Mouse (Mus musculus): ENCODE measurements at regions not wholly inside any gene's neighbourhood (a gene's known extent, or its start where the extent isn't known, plus 50 kb on each side); places are given as distances from the start of the nearest gene placed in this dataset.
A peak's percentile ranks its signal among the peaks of the same experiment; 100 is the strongest.

- DNase-seq (ENCODE audit: low spot score) = no peak
Measured at GRCm38 (mm10) chr1:23602710-23603291, 158.8 kb upstream of the B3gat2 start.

- no peak for DNase-seq (ENCODE audit: low spot score)
Measured at GRCm38 (mm10) chr1:23629366-23629765, 132.2 kb upstream of the B3gat2 start.

DNA sequence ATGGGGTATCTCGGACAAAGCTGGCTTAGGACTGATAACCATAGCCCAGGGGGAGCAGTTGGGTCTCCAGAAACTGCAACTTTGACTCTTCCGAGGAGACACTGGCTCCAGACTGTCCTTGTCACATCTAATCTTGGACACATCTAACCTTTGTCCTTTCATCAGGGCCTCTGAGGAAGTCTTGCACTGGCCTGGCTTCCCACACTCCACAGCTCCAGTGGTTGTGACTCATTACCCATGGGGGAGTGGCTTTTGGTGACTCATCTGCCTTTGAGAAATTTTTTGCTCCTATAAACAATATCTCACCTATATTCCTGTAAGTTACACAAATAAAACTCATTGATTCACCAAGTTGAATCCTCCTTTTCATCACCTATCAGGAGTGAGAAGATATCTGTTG is 116.5 kb upstream of the B3gat2 start:
- no peak for DNase-seq (ENCODE audit: low spot score)

DNA sequence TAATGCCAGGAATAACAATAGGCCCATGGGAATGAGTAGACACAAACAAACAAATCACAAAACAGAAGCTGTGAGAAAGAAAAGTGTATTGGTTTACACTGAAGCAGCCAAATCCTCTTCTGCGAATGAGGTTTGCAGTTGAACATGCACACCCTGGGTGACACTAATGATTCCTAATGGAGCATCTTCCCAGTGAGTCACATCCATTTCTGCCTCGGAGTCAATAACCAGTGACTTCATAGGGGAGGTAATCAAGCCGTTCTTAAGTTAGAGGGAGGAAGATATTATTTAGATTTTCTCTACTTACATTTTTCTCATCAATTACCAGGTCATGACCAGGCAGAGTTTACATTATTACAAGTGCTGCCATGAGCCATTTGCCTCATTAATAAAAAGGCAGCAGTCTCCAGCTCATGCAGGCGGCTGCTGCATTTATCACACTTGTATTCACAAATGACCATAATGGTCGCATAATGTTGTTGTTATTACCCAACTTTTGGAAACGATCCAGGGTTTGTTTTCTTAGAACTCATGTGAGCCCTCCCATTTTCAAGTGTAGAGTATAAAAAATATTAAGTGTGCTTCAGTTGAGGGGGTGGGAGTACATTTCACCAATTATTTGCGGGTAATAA is 112.6 kb upstream of the B3gat2 start:
- no peak for DNase-seq (ENCODE audit: low spot score)

DNA sequence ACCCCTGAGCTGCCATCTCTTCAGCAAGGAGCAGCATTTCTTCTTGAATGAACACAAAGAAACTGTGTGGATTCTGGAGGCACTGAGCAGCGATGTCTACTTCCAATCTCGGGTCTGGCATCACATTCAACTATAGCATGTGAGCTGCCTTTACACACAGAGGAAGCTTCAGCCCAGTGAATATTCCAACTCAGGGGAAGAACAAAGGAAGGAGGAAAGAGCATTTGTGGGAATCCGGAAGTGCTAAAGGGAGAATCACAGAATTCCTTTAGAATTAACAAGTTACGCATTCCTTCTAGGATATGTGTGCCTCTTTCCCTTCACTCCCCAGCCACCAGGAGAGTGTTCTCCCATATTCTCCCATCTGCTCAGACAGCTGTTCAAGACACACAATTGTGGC is 111.7 kb upstream of the B3gat2 start:
- DNase-seq (ENCODE audit: low spot score) = no peak

DNA sequence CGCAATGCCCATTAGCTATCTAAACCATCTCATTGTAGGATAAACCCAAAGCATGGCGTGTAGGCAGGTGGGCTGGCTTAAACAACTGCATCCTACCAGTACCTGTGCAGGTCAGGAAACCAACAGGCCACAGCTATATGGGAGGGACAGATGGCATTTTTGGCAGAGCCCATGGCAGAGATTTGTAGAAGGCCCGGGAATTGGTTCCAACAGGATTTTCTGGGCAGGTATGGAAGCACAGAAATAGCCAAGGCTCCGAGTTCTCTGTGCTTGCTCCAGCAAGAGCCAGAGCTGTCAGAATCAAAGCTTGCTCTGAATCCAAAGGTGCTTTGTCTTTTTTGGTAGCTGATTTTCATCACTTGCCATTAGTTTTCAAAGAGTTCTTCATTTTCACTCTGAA is 107.9 kb upstream of the B3gat2 start:
- no peak for DNase-seq (ENCODE audit: low spot score)

DNA sequence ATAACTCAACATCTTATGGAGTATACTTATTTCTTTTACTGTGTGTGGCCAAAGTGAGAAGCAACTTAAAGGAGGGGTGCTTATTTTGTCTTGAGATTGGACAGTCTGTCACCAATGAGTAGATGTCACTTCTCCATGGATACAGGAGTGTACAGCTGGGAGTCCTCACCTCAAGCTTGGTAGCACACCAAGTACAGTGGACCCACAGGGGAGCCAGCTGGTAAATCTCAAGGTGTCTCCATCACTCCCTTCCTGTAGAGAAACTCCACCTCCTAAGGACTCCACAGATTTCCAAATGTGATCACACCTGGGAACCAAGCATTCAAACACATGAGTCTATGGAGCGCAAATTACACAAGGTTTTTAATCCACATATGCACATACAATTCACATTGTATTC is 105.8 kb upstream of the B3gat2 start:
- no peak for DNase-seq (ENCODE audit: low spot score)

DNA sequence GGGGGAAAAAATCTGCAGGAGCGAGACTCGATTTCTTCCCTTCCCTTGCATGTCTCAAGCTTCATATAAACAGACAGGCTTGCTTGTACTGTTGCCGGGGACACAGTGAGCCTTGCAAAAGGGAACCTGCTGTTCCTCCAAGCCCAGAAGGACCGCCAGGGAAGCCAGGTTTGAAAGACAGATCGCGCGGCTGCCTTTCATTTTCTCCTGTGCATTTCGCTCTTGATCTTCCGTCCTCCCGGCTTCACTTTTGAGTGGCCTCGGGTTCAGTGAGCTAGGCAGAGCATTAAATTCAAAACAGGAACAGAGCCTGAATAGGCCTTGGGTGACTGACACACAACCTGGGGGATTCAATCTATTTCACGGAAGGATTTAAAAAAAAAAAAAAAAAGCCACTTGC is 105.3 kb upstream of the B3gat2 start:
- DNase-seq (ENCODE audit: low spot score) = no peak

GRCm38 (mm10) chr1:23656718-23657117 is 104.8 kb upstream of the B3gat2 start:
- no peak for DNase-seq (ENCODE audit: low spot score)

- no peak for DNase-seq (ENCODE audit: low spot score)
Measured at GRCm38 (mm10) chr1:23670514-23670913, 91.0 kb upstream of the B3gat2 start.

DNA sequence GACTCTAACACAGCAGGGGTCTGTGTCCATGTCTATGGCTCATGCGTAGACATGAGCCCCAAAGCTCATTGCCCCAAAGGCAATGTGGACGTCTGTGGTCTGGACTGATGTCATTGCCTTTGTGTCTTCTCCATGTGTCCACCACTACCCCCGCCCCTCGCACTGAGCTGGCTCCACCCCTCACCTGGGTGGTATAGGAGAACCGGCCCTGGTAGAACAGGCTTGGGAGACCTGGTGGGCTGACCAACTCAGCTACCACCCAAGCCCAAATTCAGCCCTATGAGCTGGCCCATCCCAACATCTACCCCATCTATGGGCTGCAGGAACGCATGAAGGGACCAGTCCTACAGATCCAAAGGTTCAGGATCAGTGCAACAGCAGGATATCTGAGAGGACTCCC is 87.2 kb upstream of the B3gat2 start:
- no peak for DNase-seq (ENCODE audit: low spot score)

- DNase-seq (ENCODE audit: low spot score) = no peak
Measured at GRCm38 (mm10) chr1:23676301-23676700, 85.3 kb upstream of the B3gat2 start.

GRCm38 (mm10) chr1:23689398-23689797 is 72.2 kb upstream of the B3gat2 start:
- DNase-seq (ENCODE audit: low spot score) = no peak

DNA sequence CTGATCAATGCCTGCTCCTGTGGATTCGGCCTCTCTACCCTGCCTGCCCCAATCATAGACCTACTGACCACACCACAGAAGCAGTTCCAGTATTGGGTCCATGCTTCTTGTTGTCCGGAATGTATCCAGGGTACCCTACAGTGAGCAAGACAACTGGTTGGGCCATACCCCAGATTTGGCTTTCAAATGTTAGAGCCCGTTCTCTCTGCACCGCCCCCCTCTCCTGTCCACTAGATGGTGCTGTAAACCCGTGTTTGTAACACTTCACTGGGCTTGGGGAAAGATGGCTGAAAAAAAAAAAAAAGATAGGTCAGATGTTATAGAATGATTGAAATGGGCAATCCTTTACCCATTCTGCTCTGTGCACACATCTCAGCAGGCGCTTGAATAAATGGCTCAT is 56.1 kb upstream of the B3gat2 start:
- peak; percentile 38 for DNase-seq (ENCODE audit: low spot score)

- DNase-seq (ENCODE audit: low spot score) = no peak
Measured at GRCm38 (mm10) chr1:23706450-23706849, 55.1 kb upstream of the B3gat2 start.

All from MN1 (cell line).